Mouse (Mus musculus): ENCODE measurements around the gene Col8a2.

GRCm38 (mm10) chr4:126283582-126283981 is 3.0 kb upstream of the Col8a2 start:
- TF ChIP-seq GATA1 (IDR thresholded peaks at IDR 0.05; ENCODE audit: low read length) = no peak
- TF ChIP-seq TAL1 (IDR thresholded peaks at IDR 0.05; ENCODE audit: low read length) = no peak
